Mouse (Mus musculus): Measurements from ENCODE around the gene Pcna.
"Not testable (repeated sequence)": the region's sequence is repeated elsewhere in the genome, so short reads cannot be mapped to it uniquely, and the experiment has no call there.

Pcna gene

DNA sequence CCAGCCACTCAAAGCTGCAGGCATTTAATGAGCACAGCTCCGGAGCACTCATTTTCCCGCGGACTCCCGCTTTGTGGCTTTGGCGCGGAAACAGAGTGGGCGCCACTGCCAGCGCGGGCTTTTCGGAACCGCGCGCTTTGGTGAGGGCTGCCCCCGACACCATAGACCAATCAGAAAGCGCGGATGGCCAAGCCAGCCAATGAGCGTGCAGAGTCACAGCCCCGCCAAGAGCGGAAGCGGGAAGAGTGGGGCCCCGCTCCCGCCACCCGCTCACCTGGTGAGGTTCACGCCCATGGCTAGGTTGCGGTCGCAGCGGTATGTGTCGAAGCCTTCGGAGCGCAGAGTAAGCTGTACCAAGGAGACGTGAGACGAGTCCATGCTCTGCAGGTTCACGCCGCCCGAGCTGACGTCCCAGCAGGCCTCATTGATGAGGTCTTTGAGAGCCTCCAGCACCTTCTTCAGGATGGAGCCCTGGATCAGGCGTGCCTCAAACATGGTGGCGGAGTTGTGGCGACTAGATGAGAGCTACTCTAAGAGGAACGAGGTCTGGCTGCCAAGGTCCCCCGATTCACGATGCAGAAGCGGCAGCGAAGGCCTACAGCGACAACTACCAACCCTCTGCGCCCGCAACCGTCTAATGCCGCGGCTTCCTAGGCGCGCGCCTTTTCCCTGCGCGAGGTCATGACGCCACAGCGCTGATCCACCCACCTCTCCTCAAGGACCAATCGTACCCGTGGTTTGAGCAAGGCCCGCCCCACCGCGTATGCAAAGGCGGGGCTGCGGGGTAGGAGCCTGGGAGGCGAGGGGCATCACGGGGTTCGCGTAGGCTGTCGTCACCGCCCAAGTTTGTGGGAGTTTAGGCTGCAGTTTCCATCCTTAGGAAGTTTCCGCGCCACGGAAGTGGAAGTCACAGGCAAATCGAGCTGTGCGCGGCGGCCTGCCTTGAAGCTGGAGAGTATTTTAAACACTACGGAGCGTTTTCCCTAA, at the start of gene Pcna:
Pcna (minus strand) TSS at position 773 of the 987 bp plus-strand sequence.
- DNase-seq (ENCODE audit: low spot score in 2 of 2) = peak; percentile 88 to 93

DNA sequence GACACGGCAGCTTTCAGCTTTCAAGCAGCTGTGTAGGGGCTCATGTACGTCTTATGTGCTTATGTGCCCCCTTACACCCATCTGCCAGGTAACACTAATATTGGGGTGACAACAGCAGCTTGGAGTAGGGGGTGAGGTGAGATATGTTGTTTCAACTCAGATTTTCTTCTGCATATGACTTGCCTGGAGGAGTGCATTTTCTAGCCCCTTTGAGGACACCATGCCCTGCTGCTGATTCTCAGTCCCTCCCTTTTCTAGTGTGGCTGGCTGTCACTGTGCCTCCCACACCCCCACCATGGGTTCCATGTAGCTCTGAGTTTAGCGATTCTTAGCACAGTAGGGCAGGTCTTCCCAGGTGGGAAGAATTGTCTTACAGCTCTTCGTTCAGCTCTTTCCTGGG, 48.3 kb upstream of the Pcna start:
- DNase-seq (ENCODE audit: low spot score in 2 of 2) = no peak

DNA sequence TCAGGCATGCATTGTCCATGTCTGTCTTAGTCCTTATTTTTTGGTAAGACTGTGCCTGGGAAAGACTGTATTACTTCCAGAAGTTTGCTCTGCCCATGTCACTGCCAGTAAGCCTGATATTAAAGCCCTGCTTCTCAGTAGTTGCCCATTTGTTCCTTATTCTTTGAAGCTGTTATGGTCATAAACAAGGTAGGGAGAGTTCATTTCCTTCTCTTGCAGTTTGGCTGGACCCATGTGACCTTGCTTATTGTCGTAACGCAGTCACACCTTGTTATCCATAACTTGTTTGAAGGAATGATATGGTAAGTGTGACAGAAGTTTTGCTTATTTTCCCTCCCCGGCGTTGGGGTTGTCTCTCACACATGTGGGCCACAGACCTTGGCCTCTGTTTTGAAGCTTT, 45.1 kb upstream of the Pcna start:
- DNase-seq (ENCODE audit: low spot score in 2 of 2) = no peak

DNA sequence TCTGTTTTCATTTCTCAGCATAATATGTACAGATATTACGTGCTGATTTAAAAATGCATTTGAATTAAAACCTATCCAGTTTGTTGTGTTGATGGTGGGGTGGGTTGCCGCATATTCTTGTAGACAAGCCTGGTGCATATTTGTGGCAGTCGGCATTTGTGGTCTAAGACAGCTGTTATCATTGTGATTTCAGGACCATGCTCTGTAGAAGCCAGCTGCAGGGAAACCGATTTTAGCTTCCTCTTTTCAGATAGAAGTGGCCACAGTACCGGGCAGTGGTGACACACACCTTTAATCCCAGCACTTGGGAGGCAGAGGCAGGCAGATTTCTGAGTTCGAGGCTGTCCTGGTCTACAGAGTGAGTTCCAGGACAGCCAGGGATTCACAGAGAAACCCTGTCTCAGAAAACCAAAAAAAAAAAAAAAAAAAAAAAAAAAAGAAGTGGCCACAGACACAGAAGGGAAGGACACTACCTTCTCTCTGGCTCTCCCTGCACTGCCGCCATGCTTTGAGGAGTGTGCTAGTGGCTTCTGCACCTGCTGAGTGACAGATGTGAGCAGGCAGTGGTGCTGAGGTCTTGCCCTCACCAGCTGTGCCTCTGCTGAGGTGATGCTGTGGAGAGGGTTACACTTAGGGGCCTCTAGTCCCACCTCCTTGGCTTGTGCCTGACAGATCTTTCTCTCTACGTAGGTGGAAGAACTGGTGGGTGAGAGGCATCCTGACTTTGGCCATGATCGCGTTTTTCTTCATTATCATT, 40.8 kb upstream of the Pcna start:
- no peak for DNase-seq (ENCODE audit: low spot score in 2 of 2)

DNA sequence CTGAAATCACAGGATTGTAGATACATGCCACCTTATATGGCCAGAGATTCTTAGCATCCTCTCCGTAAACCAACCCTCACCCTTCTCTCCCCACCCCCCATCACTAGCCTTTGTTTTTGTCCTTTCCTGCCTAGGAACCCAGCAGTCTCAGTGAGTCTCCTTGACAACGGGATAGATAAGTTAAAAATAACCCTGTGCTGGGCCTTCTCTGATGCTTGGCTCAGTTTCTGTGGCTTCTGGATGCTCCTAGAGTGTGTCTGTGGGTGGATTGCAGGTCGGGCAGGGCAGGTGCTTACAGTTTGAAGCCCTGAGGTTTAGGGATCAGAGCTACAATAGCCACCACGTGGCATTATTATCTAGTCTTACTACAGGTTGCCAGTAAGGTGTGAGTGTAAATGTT, 39.0 kb upstream of the Pcna start:
- no peak for DNase-seq (ENCODE audit: low spot score in 2 of 2)

DNA sequence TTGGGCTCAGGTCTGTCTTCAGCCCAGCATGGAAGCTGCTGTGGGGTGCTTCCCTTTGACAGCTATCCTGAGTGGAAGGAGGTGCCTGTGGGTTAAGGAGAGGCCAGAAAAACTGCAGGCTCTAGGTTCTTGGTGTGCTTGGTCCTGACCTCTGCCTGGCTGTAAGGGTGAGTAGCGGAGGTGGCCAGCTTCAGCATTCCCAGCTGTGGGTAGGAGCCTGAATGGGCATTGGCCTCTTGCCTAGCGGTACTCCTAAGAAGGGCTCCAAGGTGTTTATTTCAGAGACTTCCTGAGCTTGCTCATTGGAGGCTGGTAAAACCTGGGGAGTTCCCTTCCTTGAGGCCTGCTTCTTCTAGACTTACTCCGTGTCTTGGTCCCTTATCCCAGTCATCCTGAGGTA, 38.2 kb upstream of the Pcna start:
- no peak for DNase-seq (ENCODE audit: low spot score in 2 of 2)

DNA sequence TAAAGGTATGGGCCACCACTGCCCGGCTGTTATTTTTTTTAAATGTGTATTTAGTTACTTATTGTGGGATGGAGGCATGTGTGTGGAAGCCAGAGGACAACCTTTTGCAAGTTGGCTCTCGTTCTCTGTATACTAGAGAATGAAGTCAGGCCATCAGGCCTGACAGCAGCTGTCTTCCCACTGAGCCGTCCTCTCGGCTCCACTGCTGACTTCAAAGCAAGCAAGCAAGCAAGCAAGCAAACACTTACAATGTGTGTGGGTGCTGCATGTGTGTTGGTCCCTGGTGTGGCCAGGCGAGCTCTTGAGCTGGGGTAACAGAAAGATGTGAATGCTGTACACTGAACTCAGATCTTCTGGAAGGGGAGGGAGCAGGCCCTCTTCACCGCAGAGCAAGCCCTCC, 37.7 kb upstream of the Pcna start:
- DNase-seq (ENCODE audit: low spot score in 2 of 2) = no peak

DNA sequence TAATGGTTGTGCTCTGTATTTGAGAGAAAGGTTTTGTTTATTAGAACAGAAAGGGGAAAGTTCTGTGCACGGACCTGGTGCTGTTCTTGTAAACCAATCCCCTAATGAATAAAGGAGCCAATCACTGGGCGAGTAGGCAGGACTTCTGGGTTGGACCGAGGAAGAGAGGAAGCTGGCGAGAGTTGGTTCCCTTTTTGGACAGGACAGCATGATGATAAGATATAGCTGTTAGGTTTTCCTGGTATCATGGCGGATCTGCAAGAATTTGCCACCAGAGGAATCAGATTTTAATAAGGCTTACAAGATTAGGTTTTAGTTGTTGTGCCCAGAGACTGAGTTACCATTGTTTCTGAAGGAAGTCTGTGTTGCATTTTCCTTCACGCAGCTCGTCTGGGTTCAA, 36.1 kb upstream of the Pcna start:
- DNase-seq (ENCODE audit: low spot score in 2 of 2) = not testable (repeated sequence)

DNA sequence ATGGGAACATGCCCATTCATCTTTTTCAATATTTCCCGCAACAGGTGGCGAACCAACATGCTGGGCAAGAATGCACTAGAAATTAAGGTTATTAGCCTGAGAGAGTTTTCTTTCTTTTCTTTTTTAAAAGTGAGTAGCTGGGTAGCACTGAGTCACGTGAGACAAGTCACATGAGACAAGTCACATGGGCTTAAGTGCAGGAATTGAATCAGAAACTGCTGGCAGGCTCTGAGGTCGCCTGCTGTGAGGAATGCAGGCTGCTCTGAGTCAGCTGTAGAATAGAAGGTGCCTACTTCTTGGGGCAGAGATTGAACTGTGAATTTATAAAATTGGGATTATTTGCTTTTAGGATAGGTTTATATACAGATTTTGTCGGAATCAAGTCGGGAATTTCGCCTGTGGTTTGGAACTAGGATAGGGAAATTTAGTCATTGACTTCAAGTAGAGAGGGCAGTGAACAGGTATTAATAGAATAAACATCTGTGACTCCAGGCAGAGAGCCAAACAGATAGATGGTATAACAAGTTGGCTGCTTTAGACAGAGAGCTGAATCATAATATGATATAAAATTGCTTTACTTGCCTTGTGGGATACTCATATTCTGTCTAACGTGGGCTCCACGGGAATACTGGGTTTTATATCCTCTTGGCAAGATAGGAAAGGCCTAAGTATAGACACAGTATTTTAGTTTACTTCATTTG, 33.4 kb upstream of the Pcna start:
- DNase-seq (ENCODE audit: low spot score in 2 of 2) = peak in 1 of 2 experiments; percentile 20

DNA sequence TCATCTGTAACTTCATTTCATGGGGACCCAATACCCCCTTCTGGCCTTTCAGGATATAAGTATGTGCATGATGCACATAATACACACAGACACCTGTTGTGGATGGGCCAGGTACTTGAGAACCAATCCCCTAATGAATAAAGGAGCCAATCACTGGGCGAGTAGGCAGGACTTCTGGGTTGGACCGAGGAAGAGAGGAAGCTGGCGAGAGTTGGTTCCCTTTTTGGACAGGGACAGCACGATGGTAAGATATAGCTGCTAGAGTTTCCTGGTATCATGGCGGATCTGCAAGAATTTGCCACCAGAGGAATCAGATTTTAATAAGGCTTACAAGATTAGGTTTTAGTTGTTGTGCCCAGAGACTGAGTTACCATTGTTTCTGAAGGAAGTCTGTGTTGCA, 32.6 kb upstream of the Pcna start:
- DNase-seq (ENCODE audit: low spot score in 2 of 2) = not testable (repeated sequence)

DNA sequence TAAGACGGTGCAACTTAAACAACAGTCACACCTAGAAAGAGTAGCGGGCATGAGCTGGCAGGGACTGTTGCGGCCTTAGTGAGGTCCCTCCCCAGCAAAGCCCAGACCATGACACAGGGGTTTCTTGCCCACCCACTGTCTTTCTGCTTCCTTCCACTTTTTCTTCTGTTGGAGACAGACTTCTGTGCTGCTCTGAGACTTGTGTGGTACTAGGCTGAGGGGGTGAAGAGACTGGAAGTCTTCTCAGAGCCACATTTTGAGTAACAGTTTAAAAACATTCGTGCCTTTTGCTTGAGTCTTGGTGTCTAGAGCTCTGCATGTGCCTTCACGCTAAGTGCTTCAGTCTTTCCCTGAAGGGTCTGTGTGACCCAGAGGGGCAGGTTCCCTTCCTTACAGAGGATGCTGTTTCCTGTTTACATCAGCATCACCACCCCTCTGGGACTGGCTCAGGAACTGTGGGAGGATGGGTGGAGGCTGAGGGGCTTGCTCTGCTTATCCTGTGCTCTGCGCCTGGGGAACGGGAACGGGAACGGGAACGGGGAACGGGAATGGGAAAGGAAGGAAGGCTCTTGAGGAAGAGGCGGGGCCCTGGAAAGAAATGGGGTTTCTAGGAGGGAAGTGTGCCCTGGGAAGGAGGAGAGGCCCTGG, 31.5 kb upstream of the Pcna start:
- DNase-seq (ENCODE audit: low spot score in 2 of 2) = no peak

DNA sequence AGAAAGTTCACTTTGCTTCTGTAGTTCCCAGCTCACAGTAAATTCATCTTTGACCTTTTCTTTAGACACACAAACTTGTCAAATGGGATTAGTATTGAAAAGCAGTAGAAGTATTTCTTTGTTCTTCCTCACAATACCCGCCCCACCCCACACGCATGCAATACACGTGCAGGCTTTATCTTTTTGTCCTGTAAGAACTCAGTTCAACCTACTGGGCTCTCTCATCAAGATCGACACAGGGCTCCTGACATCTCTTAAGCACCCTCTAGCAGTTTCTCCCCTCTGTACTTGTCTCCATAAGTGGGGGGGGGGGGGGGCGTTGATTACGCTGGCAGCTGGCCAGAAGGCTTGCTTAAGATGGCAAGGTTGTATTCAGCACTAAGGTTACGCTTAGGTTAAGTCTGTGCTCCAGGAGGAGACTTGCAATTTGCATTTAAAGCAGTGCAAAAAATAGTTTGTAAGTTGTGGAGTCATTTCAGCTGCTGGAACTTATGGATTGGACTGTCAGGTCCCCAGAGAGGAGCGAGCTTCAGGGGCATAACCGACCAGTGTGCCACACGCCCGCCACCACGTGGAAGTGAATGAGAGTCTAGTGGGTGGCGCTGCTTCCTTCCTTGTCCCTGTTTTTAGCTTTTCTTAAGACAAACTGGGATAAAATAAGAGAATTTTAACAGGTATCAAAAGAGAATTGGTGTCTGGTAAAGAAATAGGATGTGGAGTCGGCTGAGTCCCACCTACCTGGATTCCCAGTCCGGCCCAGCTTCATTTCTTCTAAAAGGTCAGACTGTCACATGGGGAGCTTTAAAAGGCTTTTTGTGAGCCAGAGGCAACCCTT, 30.3 kb upstream of the Pcna start:
- DNase-seq (ENCODE audit: low spot score in 2 of 2) = no peak

DNA sequence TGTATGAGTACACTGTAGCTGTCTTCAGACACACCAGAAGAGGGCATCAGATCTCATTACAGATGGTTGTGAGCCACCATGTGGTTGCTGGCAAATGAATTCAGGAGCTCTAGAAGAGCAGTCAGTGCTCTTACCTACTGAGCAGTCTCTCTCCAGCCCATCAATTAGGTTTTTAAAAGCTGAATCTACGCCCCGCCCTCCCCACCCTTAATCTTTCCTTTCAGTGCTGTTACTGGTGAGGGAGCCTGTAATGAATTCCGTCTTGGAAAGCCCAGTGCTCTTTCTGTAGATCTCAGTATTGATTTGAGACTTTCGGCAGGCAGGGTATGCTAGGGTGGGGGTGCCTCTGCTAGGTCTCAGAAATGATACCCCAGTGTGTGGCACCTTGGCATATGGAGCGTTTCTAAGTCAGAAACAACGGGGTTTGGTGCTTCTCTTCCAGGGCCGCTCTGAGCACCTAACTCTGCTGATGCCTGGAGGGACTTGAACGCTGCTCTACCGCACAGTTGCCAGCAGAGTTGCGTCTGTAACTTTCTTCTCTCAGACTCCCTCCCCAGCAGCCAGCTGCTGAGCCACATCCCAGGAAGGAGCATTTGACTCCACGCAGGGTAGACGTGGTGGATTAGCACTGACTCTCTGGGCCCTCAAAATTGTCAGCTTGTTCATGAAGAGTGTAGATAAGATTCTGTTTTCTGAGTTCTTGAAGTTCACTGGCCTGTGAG, 29.5 kb upstream of the Pcna start:
- no peak for DNase-seq (ENCODE audit: low spot score in 2 of 2)

DNA sequence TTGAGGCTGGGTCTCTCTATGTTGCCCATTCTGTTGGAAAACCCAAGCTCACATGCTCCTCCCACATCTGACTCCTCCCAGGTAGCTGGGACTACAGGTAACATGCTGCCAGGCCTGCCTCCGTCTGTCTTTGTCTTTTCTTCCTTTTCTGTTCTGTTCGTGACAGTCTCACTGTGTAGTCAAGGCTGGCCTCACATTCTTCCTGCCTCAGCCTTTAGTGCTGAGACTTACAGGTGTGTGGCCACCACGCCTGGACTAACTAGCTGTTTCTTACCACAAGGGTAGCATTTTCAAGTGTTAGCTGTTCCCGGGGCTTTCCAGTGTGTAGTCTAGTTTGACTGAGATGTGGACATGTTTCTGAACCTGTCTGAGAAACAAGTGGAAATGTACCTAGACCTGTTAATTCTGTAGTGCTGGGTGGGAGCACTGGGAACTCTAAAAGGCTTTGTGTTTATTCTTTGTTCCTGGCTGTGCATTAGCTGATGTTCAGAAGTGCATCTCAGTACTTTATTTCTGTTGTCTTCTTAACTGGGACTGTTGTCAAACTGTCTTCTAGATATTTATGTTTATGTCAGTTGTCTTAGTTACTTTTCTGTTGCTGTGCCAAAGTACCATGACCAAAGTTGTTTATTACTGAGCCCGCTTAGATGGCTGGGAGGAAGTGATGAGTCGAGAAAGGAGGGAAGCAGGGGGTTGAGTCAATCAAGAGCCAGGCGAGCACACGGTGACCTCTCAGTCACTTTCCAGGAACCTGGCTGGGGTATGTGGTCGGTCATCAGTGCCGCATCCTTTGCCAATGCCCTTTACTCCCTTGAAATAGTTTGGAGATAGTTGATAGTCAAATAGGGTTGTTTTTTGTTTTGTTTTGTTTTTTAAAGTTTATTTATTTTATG, 28.7 kb upstream of the Pcna start:
- DNase-seq (ENCODE audit: low spot score in 2 of 2) = no peak

DNA sequence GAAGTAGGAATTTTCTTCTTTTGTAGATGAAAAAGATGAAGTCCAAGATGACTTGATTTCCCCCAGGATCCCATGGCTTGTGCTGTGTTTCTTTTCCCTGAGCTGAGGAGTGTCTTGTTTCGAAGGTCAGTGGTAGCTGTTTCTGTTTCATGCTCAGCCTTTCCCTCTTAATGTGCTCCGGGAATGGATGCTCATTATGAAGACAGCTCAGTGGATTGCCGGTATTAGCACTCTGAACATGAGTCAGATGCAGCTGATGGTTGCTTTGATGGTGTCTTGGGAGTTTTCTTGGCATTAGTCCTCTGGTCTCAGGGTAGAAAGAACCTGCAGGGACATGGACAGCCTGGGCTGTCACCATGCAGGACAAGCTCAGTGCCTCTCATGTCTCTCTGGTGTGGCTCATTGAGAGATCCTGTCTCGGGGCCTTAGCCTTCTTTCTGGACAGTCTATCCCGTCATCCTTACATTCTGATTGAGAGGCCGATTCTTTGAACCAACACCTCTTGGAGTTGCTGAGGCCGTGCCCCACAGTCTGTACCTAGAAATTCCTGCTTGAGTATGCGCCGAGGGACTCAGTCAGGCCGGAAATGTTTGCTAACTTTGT, 27.5 kb upstream of the Pcna start:
- no peak for DNase-seq (ENCODE audit: low spot score in 2 of 2)

DNA sequence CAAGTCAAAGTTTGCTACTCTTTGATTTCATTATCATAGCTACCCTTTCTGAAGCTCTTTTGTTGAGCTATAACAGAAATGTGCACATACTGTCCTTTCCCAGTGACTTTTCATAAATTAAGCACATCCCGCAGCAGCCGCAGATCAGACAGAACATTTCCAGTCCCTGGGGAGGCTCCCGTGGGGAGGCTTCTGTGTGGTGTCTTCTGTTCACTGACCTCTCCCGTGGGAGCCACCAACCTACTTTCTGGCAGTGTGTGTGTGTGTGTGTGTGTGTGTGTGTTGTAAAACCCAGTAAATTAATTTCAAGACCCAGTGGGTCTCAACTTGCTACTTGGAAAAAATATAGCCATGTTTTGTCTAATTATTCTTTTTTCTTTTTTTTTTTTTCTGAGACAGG, 26.9 kb upstream of the Pcna start:
- no peak for DNase-seq (ENCODE audit: low spot score in 2 of 2)

DNA sequence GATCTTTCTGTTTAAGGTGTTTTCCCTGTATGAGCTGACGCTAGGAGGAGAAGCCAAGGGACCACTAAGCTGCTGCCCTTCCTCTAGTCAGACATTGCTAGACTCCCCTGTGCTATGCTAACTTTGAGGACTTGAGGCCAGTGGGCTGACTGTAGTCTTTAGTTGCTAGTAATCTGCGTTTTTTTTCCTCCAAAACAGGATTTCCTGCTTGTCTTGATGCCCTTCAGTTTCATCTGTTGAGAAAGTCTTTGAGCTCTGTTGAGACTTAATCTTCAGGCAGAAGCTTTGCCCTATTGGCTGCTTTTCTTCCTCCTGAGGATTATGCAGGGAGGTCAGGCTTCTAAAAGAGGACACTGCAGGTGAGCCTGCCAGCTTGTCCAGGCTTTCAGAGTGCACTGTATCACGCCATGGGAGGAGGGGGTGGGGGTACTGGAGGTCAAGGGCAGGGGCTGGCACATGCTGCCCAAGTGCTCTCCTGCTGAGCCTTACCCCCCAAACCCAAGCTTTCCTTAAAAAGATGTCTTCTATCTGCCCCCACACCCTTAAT, 26.3 kb upstream of the Pcna start:
- no peak for DNase-seq (ENCODE audit: low spot score in 2 of 2)

DNA sequence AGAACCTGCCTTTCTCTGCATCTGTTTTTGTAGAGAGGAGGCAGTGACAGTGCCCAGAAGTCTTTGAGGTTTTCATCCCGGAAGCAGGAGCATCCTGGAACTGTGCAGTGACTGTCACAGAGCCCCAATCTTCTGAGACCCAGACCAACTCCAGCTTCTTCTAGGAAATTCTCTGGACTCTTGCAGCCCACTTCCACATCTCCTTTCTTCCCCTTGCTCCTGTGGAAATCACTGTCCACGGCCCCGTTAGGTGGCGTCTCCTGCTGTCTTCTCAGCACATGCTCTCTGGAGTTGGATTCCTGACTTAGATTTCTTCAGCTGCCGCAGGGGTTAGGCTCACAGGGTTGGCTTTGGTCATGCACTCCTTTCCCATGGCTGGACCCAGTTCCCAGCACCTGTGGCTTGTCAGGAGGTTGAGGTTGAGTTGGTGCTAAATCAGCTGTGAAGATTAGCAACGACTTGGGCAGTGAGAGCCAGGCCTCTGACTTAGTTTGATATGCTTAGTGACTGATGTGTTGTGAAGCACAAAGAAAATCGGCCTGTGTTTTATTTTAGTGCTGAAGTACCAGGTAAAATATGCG, 25.2 kb upstream of the Pcna start:
- DNase-seq (ENCODE audit: low spot score in 2 of 2) = no peak
